Mouse (Mus musculus): ENCODE measurements around the gene Scpep1.
"Not testable (repeated sequence)": the region's sequence is repeated elsewhere in the genome, so short reads cannot be mapped to it uniquely, and the experiment has no call there.

DNA sequence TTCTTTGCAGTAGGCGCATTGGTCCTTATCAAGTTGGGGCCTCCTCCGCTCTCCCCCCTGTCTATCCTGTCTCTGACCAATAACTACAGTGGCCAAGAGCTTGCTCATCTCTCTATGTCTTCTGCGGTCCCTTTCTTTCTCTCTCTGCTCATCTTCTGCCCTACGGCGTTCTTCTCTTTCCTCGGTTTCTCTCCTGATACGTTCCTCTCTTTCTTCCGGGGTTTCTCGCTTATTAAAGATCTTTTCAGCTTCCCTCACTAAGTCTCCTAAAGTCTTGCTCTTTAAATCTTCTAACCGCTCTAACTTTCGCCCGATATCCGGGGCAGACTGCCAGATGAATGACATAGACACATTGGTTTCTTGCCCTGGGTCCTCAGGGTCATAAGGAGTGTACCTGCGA lies 61.0 kb downstream of the Scpep1 start:
- not testable (repeated sequence) for TF ChIP-seq CTCF (IDR thresholded peaks at IDR 0.05; ENCODE audit: insufficient read depth, low read length); POLR2A (IDR thresholded peaks at IDR 0.05; ENCODE audit: borderline replicate concordance, extremely low read depth, low read depth, low read length)

All from lung, adult 2 months (tissue).